ENCODE assay signal across 21 mouse cellular contexts in genomic region chr5:116323401-116323800, GRCm38 (mm10). TPM values are rescaled to one million over a fixed set of nuclear protein-coding genes. Genes with fewer than 3 reads are reported as not detected.
DNase-seq lines count a peak whose midpoint lies in the region; ATAC-seq and TF ChIP-seq lines count a peak whose summit lies in the region.
"Had no signal": no experiment of that assay in that cellular context is flagged by ENCODE, and none has a peak within 500 bp of the region (broad histone marks: within the 10 kb centered on the region; RNA-seq: fewer than 3 reads in every experiment).

No protein-coding gene starts in this region.

- no peak for ATAC-seq in hindbrain, embryonic 16.5 days
- no peak for ATAC-seq in hindbrain, embryonic 14.5 days (ENCODE audit: low FRiP score)
- ATAC-seq in neural tube, embryonic 13.5 days (ENCODE audit: low read depth): no peak
- no peak for ATAC-seq in lung, postnatal 0 days
- ATAC-seq: liver, postnatal 0 days; Patski had no signal

- no peak overlapping the region for H3K4me2 ChIP-seq in hindbrain, embryonic 16.5 days (ENCODE audit: low read length)
- no peak overlapping the region for H3K4me2 ChIP-seq in hindbrain, embryonic 14.5 days (replicated peaks)
- no peak overlapping the region for H3K4me2 ChIP-seq in neural tube, embryonic 13.5 days
- no peak overlapping the region for H3K4me2 ChIP-seq in lung, postnatal 0 days (replicated peaks; ENCODE audit: low read depth, low read length)
- H3K4me2 ChIP-seq: liver, embryonic 11.5 days had no signal

- peaks cover 26% of the 10 kb centered on the region for H3K4me1 ChIP-seq in hindbrain, embryonic 10.5 days (replicated peaks)
- peaks cover 15% of the 10 kb centered on the region for H3K4me1 ChIP-seq in hindbrain, embryonic 16.5 days (ENCODE audit: control insufficient read depth, insufficient read depth, low read depth, low read length)
- peaks cover 21% of the 10 kb centered on the region for H3K4me1 ChIP-seq in hindbrain, embryonic 14.5 days (replicated peaks; ENCODE audit: control insufficient read depth, insufficient read depth, low read length)
- peaks cover 35% of the 10 kb centered on the region for H3K4me1 ChIP-seq in neural tube, embryonic 13.5 days (replicated peaks)
- H3K4me1 ChIP-seq in limb, embryonic 10.5 days: peaks cover 49% of the 10 kb centered on the region
- no peaks in the 10 kb centered on the region for H3K4me1 ChIP-seq in lung, postnatal 0 days (ENCODE audit: insufficient read depth, low read depth, low read length)

- no peak for TF ChIP-seq EP300 in lung, postnatal 0 days (IDR thresholded peaks at IDR 0.05)

- H3K27me3 ChIP-seq in hindbrain, embryonic 10.5 days (ENCODE audit: insufficient read depth, poor library complexity, severe bottlenecking): peaks cover 44% of the 10 kb centered on the region
- H3K27me3 ChIP-seq in hindbrain, embryonic 16.5 days (replicated peaks; ENCODE audit: control insufficient read depth, insufficient read depth, low read length): 0 out of 2 replicates have a peak, but pooled peaks cover 5% of the 10 kb centered on the region
- no peaks in the 10 kb centered on the region for H3K27me3 ChIP-seq in hindbrain, embryonic 14.5 days (ENCODE audit: control insufficient read depth, insufficient read depth, low read length)
- peaks cover 38% of the 10 kb centered on the region for H3K27me3 ChIP-seq in neural tube, embryonic 13.5 days
- H3K27me3 ChIP-seq in limb, embryonic 10.5 days (ENCODE audit: low read depth, poor library complexity, severe bottlenecking): no peaks in the 10 kb centered on the region
- no peaks in the 10 kb centered on the region; the same call in 1 of the 2 replicates for H3K27me3 ChIP-seq in lung, postnatal 0 days (replicated peaks; ENCODE audit: insufficient read depth, low read length)

- H3K4me3 ChIP-seq in hindbrain, embryonic 10.5 days: no peak overlapping the region
- H3K4me3 ChIP-seq in hindbrain, embryonic 16.5 days (ENCODE audit: low read length): no peak overlapping the region
- no peak overlapping the region for H3K4me3 ChIP-seq in hindbrain, embryonic 14.5 days (replicated peaks; ENCODE audit: low read length)
- no peak overlapping the region for H3K4me3 ChIP-seq in neural tube, embryonic 13.5 days
- no peak overlapping the region for H3K4me3 ChIP-seq in limb, embryonic 10.5 days
- H3K4me3 ChIP-seq in lung, postnatal 0 days (ENCODE audit: low read depth, low read length): no peak overlapping the region
- H3K4me3 ChIP-seq: embryonic facial prominence, embryonic 13.5 days; erythroblast, embryonic 14.5 days; limb, embryonic 12.5 days had no signal

- peak overlapping the region; percentile 50; the same call in 1 of the 2 replicates for H3K27ac ChIP-seq in hindbrain, embryonic 10.5 days
- H3K27ac ChIP-seq in hindbrain, embryonic 16.5 days (ENCODE audit: low read depth, low read length): no peak overlapping the region
- H3K27ac ChIP-seq in hindbrain, embryonic 14.5 days: peak overlapping the region; percentile 77
- peak overlapping the region; percentile 88 for H3K27ac ChIP-seq in neural tube, embryonic 13.5 days (replicated peaks)
- H3K27ac ChIP-seq in limb, embryonic 10.5 days: no peak overlapping the region
- no peak overlapping the region for H3K27ac ChIP-seq in lung, postnatal 0 days (ENCODE audit: low read length)
- H3K27ac ChIP-seq: embryonic facial prominence, embryonic 13.5 days; limb, embryonic 12.5 days had no signal

- no peak for TF ChIP-seq POLR2A in brain, embryonic 14.5 days (IDR thresholded peaks at IDR 0.05; ENCODE audit: borderline replicate concordance, extremely low read depth, insufficient read depth, insufficient read length, poor library complexity, severe bottlenecking)

- 43% methylated on average over 5 of the region's 5 CpGs for WGBS in hindbrain, embryonic 10.5 days
- WGBS in hindbrain, embryonic 16.5 days: 17% methylated on average over 5 of the region's 5 CpGs
- WGBS in hindbrain, embryonic 14.5 days: 14% methylated on average over 5 of the region's 5 CpGs
- WGBS in neural tube, embryonic 13.5 days: 19% methylated on average over 5 of the region's 5 CpGs
- WGBS in limb, embryonic 10.5 days: 75% methylated on average over 5 of the region's 5 CpGs
- WGBS in lung, postnatal 0 days: 34% methylated on average over 5 of the region's 5 CpGs

- no peak for TF ChIP-seq CTCF in brain, embryonic 14.5 days (IDR thresholded peaks at IDR 0.05; ENCODE audit: borderline replicate concordance, extremely low read depth, insufficient read depth, insufficient read length)
- TF ChIP-seq CTCF in lung, postnatal 0 days (IDR thresholded peaks at IDR 0.05): no peak

- no peak overlapping the region for H3K9ac ChIP-seq in hindbrain, embryonic 16.5 days (ENCODE audit: low read depth, low read length)
- no peak overlapping the region; the same call in 1 of the 2 replicates for H3K9ac ChIP-seq in hindbrain, embryonic 14.5 days
- H3K9ac ChIP-seq in neural tube, embryonic 13.5 days: no peak overlapping the region
- H3K9ac ChIP-seq in lung, postnatal 0 days (replicated peaks; ENCODE audit: low read depth): no peak overlapping the region
- H3K9ac ChIP-seq: limb, embryonic 12.5 days; liver, postnatal 0 days had no signal

- no peaks in the 10 kb centered on the region for H3K36me3 ChIP-seq in hindbrain, embryonic 10.5 days
- H3K36me3 ChIP-seq in hindbrain, embryonic 16.5 days (ENCODE audit: control insufficient read depth, insufficient read depth, low read length): no peaks in the 10 kb centered on the region
- no peaks in the 10 kb centered on the region for H3K36me3 ChIP-seq in hindbrain, embryonic 14.5 days (replicated peaks; ENCODE audit: control insufficient read depth, insufficient read depth)
- H3K36me3 ChIP-seq in neural tube, embryonic 13.5 days: no peaks in the 10 kb centered on the region
- no peaks in the 10 kb centered on the region for H3K36me3 ChIP-seq in limb, embryonic 10.5 days
- no peaks in the 10 kb centered on the region for H3K36me3 ChIP-seq in lung, postnatal 0 days (ENCODE audit: insufficient read depth, low read length)
- H3K36me3 ChIP-seq: embryonic facial prominence, embryonic 13.5 days; limb, embryonic 12.5 days had no signal

- DNase-seq in hindbrain, embryonic 10.5 days (ENCODE audit: low spot score): no peak
- DNase-seq in brain, embryonic 14.5 days (ENCODE audit: low read depth): peak; percentile 61
- no peak for DNase-seq in hindbrain, embryonic 14.5 days (ENCODE audit: low spot score)
- DNase-seq in yolk sac, embryonic 10.5 days (ENCODE audit: low spot score): no peak
- no peak for DNase-seq in limb, embryonic 10.5 days (ENCODE audit: low spot score)
- no peak for DNase-seq in lung, postnatal 0 days (ENCODE audit: low spot score)
- DNase-seq: cerebellum, adult 11 months; cerebellum, postnatal 25 days; kidney, adult 2 months; kidney, postnatal 10 days; liver, postnatal 0 days; lung, postnatal 10 days; thymus, adult 18-20 months; thymus, postnatal 36 days had no signal

- 0 out of 2 replicates have a peak, but pooled peaks cover 2% of the 10 kb centered on the region for H3K9me3 ChIP-seq in hindbrain, embryonic 10.5 days
- H3K9me3 ChIP-seq in hindbrain, embryonic 16.5 days (ENCODE audit: control insufficient read depth, low read length): peaks cover 7% of the 10 kb centered on the region
- 0 out of 2 replicates have a peak, but pooled peaks cover 4% of the 10 kb centered on the region for H3K9me3 ChIP-seq in hindbrain, embryonic 14.5 days (ENCODE audit: control insufficient read depth, low read length)
- peaks cover 7% of the 10 kb centered on the region; the same call in 1 of the 2 replicates for H3K9me3 ChIP-seq in neural tube, embryonic 13.5 days
- H3K9me3 ChIP-seq in limb, embryonic 10.5 days (replicated peaks): no peaks in the 10 kb centered on the region
- no peaks in the 10 kb centered on the region for H3K9me3 ChIP-seq in lung, postnatal 0 days (ENCODE audit: low read length)
- H3K9me3 ChIP-seq: embryonic facial prominence, embryonic 13.5 days had no signal

RNA-seq across cellular contexts. Expression of gene Ccdc60, which starts 34.6 kb away (rescaled TPM):
- polyA plus RNA-seq in hindbrain, embryonic 10.5 days (2016; fragmentation: Nextera tagmentation; extraction: Ambion mirVana): 1.3 and 2.1 TPM in 2 replicates
- 2.2 and 2.6 TPM in 2 replicates for polyA plus RNA-seq in hindbrain, embryonic 16.5 days (2015; fragmentation: Nextera tagmentation; extraction: Ambion mirVana)
- 1.2 and 2.7 TPM in 2 replicates for polyA plus RNA-seq in brain, embryonic 14.5 days (2012; rRNA removed)
- polyA plus RNA-seq in hindbrain, embryonic 14.5 days (2014; fragmentation: Nextera tagmentation; extraction: Ambion mirVana): 2.7 and 3.1 TPM in 2 replicates
- polyA plus RNA-seq in neural tube, embryonic 13.5 days (2015; fragmentation: Nextera tagmentation; extraction: Ambion mirVana): 0.82 and 1.0 TPM in 2 replicates
- 0.53 and 1.1 TPM in 2 replicates for polyA plus RNA-seq in limb, embryonic 10.5 days (2016; fragmentation: Nextera tagmentation; extraction: Ambion mirVana)
- 1.3 and 1.5 TPM in 2 replicates for polyA plus RNA-seq in lung, postnatal 0 days (2015; fragmentation: Nextera tagmentation; extraction: Ambion mirVana)
- polyA plus RNA-seq: erythroblast, embryonic 14.5 days; liver, postnatal 0 days; Patski had no signal

Comparison
In these comparisons a context has a peak if more than half of its experiments do, and no peak if none do; other contexts are left out.
1. H3K27ac ChIP-seq: peak in hindbrain, embryonic 10.5 days (single experiment), hindbrain, embryonic 14.5 days (single experiment) and neural tube, embryonic 13.5 days (single experiment); none in hindbrain, embryonic 16.5 days (single experiment), limb, embryonic 10.5 days (single experiment) and lung, postnatal 0 days (single experiment).